Mouse (Mus musculus): ENCODE results near the gene C77080. TPM values are rescaled to one million over a fixed set of nuclear protein-coding genes. Genes with fewer than 3 reads are reported as not detected.
"Not testable (repeated sequence)": the region's sequence is repeated elsewhere in the genome, so short reads cannot be mapped to it uniquely, and the experiment has no call there.

Gene C77080
- polyA plus RNA-seq, 1 experiment from 2014 or later, result 4.3 TPM

GRCm38 (mm10) chr4:129221097-129222010 lies 39.9 kb downstream of the C77080 start:
- no peak overlapping the region for H3K9ac ChIP-seq (ENCODE audit: low read length)
- no peak overlapping the region for H3K4me3 ChIP-seq (ENCODE audit: low read depth, low read length)
- no peak overlapping the region for H3K27ac ChIP-seq (ENCODE audit: low read depth, low read length)
- H3K4me2 ChIP-seq (ENCODE audit: low read depth), result no peak overlapping the region
- ATAC-seq (ENCODE audit: insufficient read depth, low FRiP score, low TSS enrichment) (no peak), DNase-seq (ENCODE audit: low spot score) (no peak)
- 82% methylated on average over 23 of the region's 23 CpGs for WGBS
- H3K36me3 ChIP-seq (ENCODE audit: control insufficient read depth, insufficient read depth, low read length), result peaks cover 19% of the 10 kb centered on the region
- H3K9me3 ChIP-seq (ENCODE audit: control insufficient read depth, low read length), result no peaks in the 10 kb centered on the region
- peaks cover 21% of the 10 kb centered on the region for H3K4me1 ChIP-seq (ENCODE audit: control insufficient read depth, insufficient read depth, low read length)
- H3K27me3 ChIP-seq (ENCODE audit: control insufficient read depth, insufficient read depth, low read length), result peaks cover 5% of the 10 kb centered on the region

GRCm38 (mm10) chr4:129220376-129221089 lies 40.7 kb downstream of the C77080 start:
- DNase-seq (ENCODE audit: low spot score), result no peak
- Histone ChIP-seq H3K9ac (ENCODE audit: low read length) (no peak overlapping the region), H3K27me3 (ENCODE audit: control insufficient read depth, insufficient read depth, low read length) (peaks cover 4% of the 10 kb centered on the region), H3K4me1 (ENCODE audit: control insufficient read depth, insufficient read depth, low read length) (peaks cover 14% of the 10 kb centered on the region), H3K9me3 (ENCODE audit: control insufficient read depth, low read length) (no peaks in the 10 kb centered on the region), H3K27ac (ENCODE audit: low read depth, low read length) (no peak overlapping the region), H3K4me3 (ENCODE audit: low read depth, low read length) (no peak overlapping the region), H3K36me3 (ENCODE audit: control insufficient read depth, insufficient read depth, low read length) (peaks cover 23% of the 10 kb centered on the region), H3K4me2 (ENCODE audit: low read depth) (no peak overlapping the region)
- WGBS, result 80% methylated on average over 7 of the region's 7 CpGs
- ATAC-seq (ENCODE audit: insufficient read depth, low FRiP score, low TSS enrichment), result no peak

- WGBS, result 90% methylated on average over 10 of the region's 10 CpGs
- Histone ChIP-seq H3K4me1 (ENCODE audit: control insufficient read depth, insufficient read depth, low read length) (peaks cover 14% of the 10 kb centered on the region), H3K27me3 (ENCODE audit: control insufficient read depth, insufficient read depth, low read length) (peaks cover 2% of the 10 kb centered on the region; the same call in 1 of the 2 replicates), H3K4me3 (ENCODE audit: low read depth, low read length) (no peak overlapping the region), H3K27ac (ENCODE audit: low read depth, low read length) (no peak overlapping the region), H3K4me2 (ENCODE audit: low read depth) (no peak overlapping the region), H3K36me3 (ENCODE audit: control insufficient read depth, insufficient read depth, low read length) (peaks cover 26% of the 10 kb centered on the region), H3K9ac (ENCODE audit: low read length) (no peak overlapping the region), H3K9me3 (ENCODE audit: control insufficient read depth, low read length) (no peaks in the 10 kb centered on the region)
- ATAC-seq (ENCODE audit: insufficient read depth, low FRiP score, low TSS enrichment), result no peak
- no peak for DNase-seq (ENCODE audit: low spot score)
Measured at GRCm38 (mm10) chr4:129219198-129219597, 42.0 kb downstream of the C77080 start.

- H3K36me3 ChIP-seq (ENCODE audit: control insufficient read depth, insufficient read depth, low read length), result peaks cover 26% of the 10 kb centered on the region
- WGBS, result 83% methylated on average over 7 of the region's 7 CpGs
Measured at GRCm38 (mm10) chr4:129218569-129219175, 42.5 kb downstream of the C77080 start.

GRCm38 (mm10) chr4:129212486-129212885 lies 48.7 kb downstream of the C77080 start:
- not testable (repeated sequence) for ATAC-seq (ENCODE audit: insufficient read depth, low FRiP score, low TSS enrichment); H3K9ac ChIP-seq (ENCODE audit: low read length); H3K4me2 ChIP-seq (ENCODE audit: low read depth); H3K9me3 ChIP-seq (ENCODE audit: control insufficient read depth, low read length); H3K4me3 ChIP-seq (ENCODE audit: low read depth, low read length); H3K27ac ChIP-seq (ENCODE audit: low read depth, low read length); H3K27me3 ChIP-seq (ENCODE audit: control insufficient read depth, insufficient read depth, low read length); DNase-seq (ENCODE audit: low spot score); H3K4me1 ChIP-seq (ENCODE audit: control insufficient read depth, insufficient read depth, low read length)
- 74% methylated on average over 3 of the region's 3 CpGs for WGBS
- peaks cover 34% of the 10 kb centered on the region for H3K36me3 ChIP-seq (ENCODE audit: control insufficient read depth, insufficient read depth, low read length)

More at GRCm38 (mm10) chr4:129218569-129219175, 42.5 kb downstream of the C77080 start:
- no peak overlapping the region for H3K4me3 ChIP-seq (ENCODE audit: low read depth, low read length)
- no peak overlapping the region for H3K27ac ChIP-seq (ENCODE audit: low read depth, low read length)
- DNase-seq (ENCODE audit: low spot score) (no peak), ATAC-seq (ENCODE audit: insufficient read depth, low FRiP score, low TSS enrichment) (no peak)
- peaks cover 10% of the 10 kb centered on the region for H3K4me1 ChIP-seq (ENCODE audit: control insufficient read depth, insufficient read depth, low read length)
- H3K4me2 ChIP-seq (ENCODE audit: low read depth), result no peak overlapping the region
- no peaks in the 10 kb centered on the region for H3K9me3 ChIP-seq (ENCODE audit: control insufficient read depth, low read length)
- H3K9ac ChIP-seq (ENCODE audit: low read length), result no peak overlapping the region
- H3K27me3 ChIP-seq (ENCODE audit: control insufficient read depth, insufficient read depth, low read length), result peaks cover 2% of the 10 kb centered on the region; the same call in 1 of the 2 replicates

GRCm38 (mm10) chr4:129211461-129211860 lies 49.7 kb downstream of the C77080 start:
- 88% methylated on average over 4 of the region's 4 CpGs for WGBS
- H3K4me1 ChIP-seq (ENCODE audit: control insufficient read depth, insufficient read depth, low read length), result no peaks in the 10 kb centered on the region
- no peak overlapping the region for H3K27ac ChIP-seq (ENCODE audit: low read depth, low read length)
- no peak overlapping the region for H3K4me3 ChIP-seq (ENCODE audit: low read depth, low read length)
- DNase-seq (ENCODE audit: low spot score) (no peak), ATAC-seq (ENCODE audit: insufficient read depth, low FRiP score, low TSS enrichment) (no peak)
- no peak overlapping the region for H3K4me2 ChIP-seq (ENCODE audit: low read depth)
- H3K9ac ChIP-seq (ENCODE audit: low read length), result no peak overlapping the region
- H3K27me3 ChIP-seq (ENCODE audit: control insufficient read depth, insufficient read depth, low read length), result no peaks in the 10 kb centered on the region
- no peaks in the 10 kb centered on the region for H3K9me3 ChIP-seq (ENCODE audit: control insufficient read depth, low read length)
- peaks cover 35% of the 10 kb centered on the region for H3K36me3 ChIP-seq (ENCODE audit: control insufficient read depth, insufficient read depth, low read length)

GRCm38 (mm10) chr4:129209504-129209903 lies 51.7 kb downstream of the C77080 start:
- ATAC-seq (ENCODE audit: insufficient read depth, low FRiP score, low TSS enrichment), result no peak
- Histone ChIP-seq H3K4me3 (ENCODE audit: low read depth, low read length) (no peak overlapping the region), H3K4me1 (ENCODE audit: control insufficient read depth, insufficient read depth, low read length) (no peaks in the 10 kb centered on the region), H3K4me2 (ENCODE audit: low read depth) (no peak overlapping the region), H3K27me3 (ENCODE audit: control insufficient read depth, insufficient read depth, low read length) (no peaks in the 10 kb centered on the region), H3K9me3 (ENCODE audit: control insufficient read depth, low read length) (no peaks in the 10 kb centered on the region), H3K9ac (ENCODE audit: low read length) (no peak overlapping the region), H3K27ac (ENCODE audit: low read depth, low read length) (no peak overlapping the region), H3K36me3 (ENCODE audit: control insufficient read depth, insufficient read depth, low read length) (peaks cover 33% of the 10 kb centered on the region)
- 73% methylated on average over 7 of the region's 7 CpGs for WGBS
- DNase-seq (ENCODE audit: low spot score), result no peak

- no peak for ATAC-seq (ENCODE audit: insufficient read depth, low FRiP score, low TSS enrichment)
- H3K4me2 ChIP-seq (ENCODE audit: low read depth), result no peak overlapping the region
- no peaks in the 10 kb centered on the region for H3K27me3 ChIP-seq (ENCODE audit: control insufficient read depth, insufficient read depth, low read length)
- 96% methylated on average over 8 of the region's 8 CpGs for WGBS
- H3K27ac ChIP-seq (ENCODE audit: low read depth, low read length), result no peak overlapping the region
- no peaks in the 10 kb centered on the region for H3K9me3 ChIP-seq (ENCODE audit: control insufficient read depth, low read length)
- no peak overlapping the region for H3K9ac ChIP-seq (ENCODE audit: low read length)
- H3K4me3 ChIP-seq (ENCODE audit: low read depth, low read length), result no peak overlapping the region
- peaks cover 31% of the 10 kb centered on the region for H3K36me3 ChIP-seq (ENCODE audit: control insufficient read depth, insufficient read depth, low read length)
- DNase-seq (ENCODE audit: low spot score), result no peak
- H3K4me1 ChIP-seq (ENCODE audit: control insufficient read depth, insufficient read depth, low read length), result no peaks in the 10 kb centered on the region
Measured at GRCm38 (mm10) chr4:129206792-129207191, 54.4 kb downstream of the C77080 start.

All from neural tube, embryonic 11.5 days (tissue).